Mouse (Mus musculus) ES-Bruce4 (cell line): ENCODE results near the gene Dmwd. TPM values are rescaled to one million over a fixed set of nuclear protein-coding genes. Genes with fewer than 3 reads are reported as not detected.

ENCODE experiments used
- H3K27ac ChIP-seq: 2 replicates; pipeline ENCODE4 v1.5.1; 2012; ENCODE audit warnings: low read length, inconsistent platforms; ENCODE audit not compliant: insufficient read depth
- H3K27me3 ChIP-seq: 2 replicates; pipeline ENCODE4 v1.6.1; 2012; ENCODE audit warnings: mild to moderate bottlenecking, low read length, inconsistent platforms; ENCODE audit not compliant: control insufficient read depth, poor library complexity, insufficient read depth, severe bottlenecking
- H3K36me3 ChIP-seq: 2 replicates; pipeline ENCODE4 v1.6.1; 2012; ENCODE audit warnings: inconsistent platforms, mild to moderate bottlenecking, low read length, moderate library complexity; ENCODE audit not compliant: control insufficient read depth, poor library complexity, insufficient read depth, severe bottlenecking
- H3K4me1 ChIP-seq: one replicate; pipeline ENCODE4 v1.8.1; 2011; ENCODE audit warnings: low read length; ENCODE audit not compliant: control insufficient read depth, insufficient read depth
- H3K4me3 ChIP-seq: 2 replicates; pipeline ENCODE4 v1.5.1; 2011; ENCODE audit warnings: low read depth, mild to moderate bottlenecking, low read length
- H3K9ac ChIP-seq: 2 replicates; pipeline ENCODE4 v1.6.1; 2012; ENCODE audit warnings: low read depth, mild to moderate bottlenecking, inconsistent platforms; ENCODE audit not compliant: poor library complexity, severe bottlenecking
- H3K9me3 ChIP-seq: replicated peaks from 2 replicates; pipeline ENCODE4 v1.6.1; 2012; ENCODE audit warnings: mild to moderate bottlenecking, low read length, inconsistent platforms; ENCODE audit not compliant: control insufficient read depth, poor library complexity, insufficient read depth, severe bottlenecking
- CTCF ChIP-seq: IDR thresholded peaks from one replicate; pipeline ENCODE4 v1.8.1; 2011; ENCODE audit warnings: low read depth, low read length
- EP300 ChIP-seq: IDR thresholded peaks from 2 replicates; pipeline ENCODE4 v1.6.1; 2011; ENCODE audit warnings: low read depth, low read length; ENCODE audit not compliant: insufficient read depth
- POLR2A ChIP-seq: IDR thresholded peaks from one replicate; pipeline ENCODE4 v1.8.1; 2011; ENCODE audit warnings: low read length; ENCODE audit not compliant: insufficient read depth
- polyA plus RNA-seq: library from polyadenylated mRNA; stranded (reverse); fragments of >200 nt; gene quantifications from 2 replicates; pipeline ENCODE4 v1.2.4, GENCODE M21; 2011; ENCODE audit warnings: low read depth; ENCODE audit not compliant: missing spikeins, insufficient read depth, insufficient read length

The Dmwd gene
- polyA plus RNA-seq, result 43.2 and 45.1 TPM in 2 replicates

DNA sequence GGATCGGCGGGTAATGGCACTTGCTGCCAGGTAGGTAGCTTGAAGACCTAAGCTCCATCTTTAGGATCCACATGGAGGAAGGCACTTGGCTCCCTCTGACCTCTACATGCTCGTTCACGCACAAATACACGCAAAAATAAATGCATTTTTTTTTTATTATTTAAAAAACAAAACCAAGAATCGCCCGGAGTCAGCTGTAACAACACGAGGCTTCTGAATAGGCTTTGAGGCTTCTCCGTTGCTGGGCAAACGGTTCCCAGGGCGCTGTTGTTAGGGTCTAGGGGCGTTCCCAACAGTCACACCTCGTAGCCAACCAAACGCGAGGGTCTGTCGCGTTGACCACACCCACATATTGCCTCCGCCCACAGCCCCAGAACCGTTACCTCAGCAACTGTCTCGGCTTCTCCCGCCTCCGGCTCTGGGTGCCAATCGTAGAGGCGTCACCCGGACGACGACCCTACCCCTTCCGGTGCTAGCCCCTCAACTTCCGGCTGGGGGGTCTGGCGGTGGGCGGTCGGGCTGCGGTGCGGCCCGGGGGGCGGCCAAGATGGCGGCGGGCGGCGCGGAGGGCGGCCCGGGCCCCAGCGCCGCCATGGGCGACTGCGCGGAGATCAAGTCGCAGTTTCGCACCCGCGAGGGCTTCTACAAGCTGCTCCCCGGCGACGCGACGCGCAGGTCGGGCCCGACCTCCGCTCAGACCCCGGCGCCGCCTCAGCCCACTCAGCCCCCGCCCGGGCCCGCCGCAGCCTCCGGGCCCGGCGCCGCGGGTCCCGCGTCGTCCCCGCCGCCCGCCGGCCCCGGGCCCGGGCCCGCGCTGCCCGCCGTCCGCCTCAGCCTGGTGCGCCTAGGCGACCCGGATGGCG is at the start of gene Dmwd:
Gene Dmwd, plus strand, starts transcription at position 505 of the 863 bp plus-strand sequence.
- Histone ChIP-seq H3K9me3 (no peaks in the 10 kb centered on the region), H3K4me1 (no peaks in the 10 kb centered on the region), H3K9ac (peak within 1 kb of the TSS; percentile 99), H3K27me3 (no peaks in the 10 kb centered on the region), H3K4me3 (peak within 1 kb of the TSS; percentile 89), H3K36me3 (peaks cover 8% of the 10 kb centered on the region), H3K27ac (no peak within 1 kb of the TSS)
- no peak for TF ChIP-seq EP300
- TF ChIP-seq POLR2A, result no peak
- no peak for TF ChIP-seq CTCF

DNA sequence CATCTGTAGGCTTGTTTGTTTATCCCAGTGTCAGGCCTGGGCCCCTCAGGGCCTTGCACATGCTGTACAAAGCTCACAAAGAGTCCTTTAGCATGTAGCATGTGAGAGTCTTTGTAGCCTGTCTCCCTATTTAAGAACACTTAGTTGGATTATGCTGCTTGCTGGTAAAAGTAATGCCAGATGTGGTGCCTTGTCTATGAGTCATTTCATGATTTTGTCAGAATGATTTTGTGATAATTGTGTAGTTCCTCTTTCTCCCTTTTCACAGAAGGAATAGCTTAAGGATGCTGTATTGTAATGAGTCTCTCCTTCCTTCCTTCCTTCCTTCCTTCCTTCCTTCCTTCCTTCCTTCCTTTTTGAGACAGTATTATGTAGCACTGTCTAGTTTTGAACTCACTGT is 48.0 kb upstream of the Dmwd start:
- no peak overlapping the region for H3K4me3 ChIP-seq
- H3K9ac ChIP-seq, result no peak overlapping the region
- H3K27ac ChIP-seq, result no peak overlapping the region
- no peaks in the 10 kb centered on the region for H3K27me3 ChIP-seq
- H3K9me3 ChIP-seq, result no peaks in the 10 kb centered on the region
- no peaks in the 10 kb centered on the region for H3K4me1 ChIP-seq
- TF ChIP-seq POLR2A (no peak), CTCF (no peak), EP300 (no peak)
- H3K36me3 ChIP-seq, result peaks cover 18% of the 10 kb centered on the region

DNA sequence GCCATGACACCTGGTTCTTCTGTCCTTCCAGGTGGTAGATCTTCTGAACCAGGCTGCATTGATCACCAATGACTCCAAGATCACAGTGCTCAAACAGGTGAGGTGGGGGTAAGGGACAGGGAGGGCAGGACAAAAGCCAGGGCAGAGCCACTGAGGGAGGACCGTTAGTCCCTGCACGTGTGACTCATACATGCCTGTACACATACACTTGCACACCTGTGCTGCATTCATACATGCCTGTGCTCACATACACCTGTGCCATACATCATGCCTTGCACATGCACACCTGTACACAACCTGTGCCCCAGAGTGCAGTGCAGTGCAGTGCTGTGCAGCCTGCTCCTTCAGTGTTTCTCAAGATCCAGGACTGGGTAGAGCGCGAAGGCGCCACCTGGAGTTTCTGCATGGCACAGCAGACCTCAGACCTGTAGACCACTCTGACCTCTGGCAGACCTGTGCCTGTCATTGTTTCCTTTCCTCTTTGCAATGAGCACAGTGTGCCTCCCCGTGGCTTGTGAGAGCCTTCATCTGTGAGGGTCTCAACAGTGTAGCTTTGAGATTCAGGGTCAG is 46.9 kb upstream of the Dmwd start:
- H3K9ac ChIP-seq, result no peak overlapping the region
- no peaks in the 10 kb centered on the region for H3K4me1 ChIP-seq
- H3K27ac ChIP-seq, result no peak overlapping the region
- no peaks in the 10 kb centered on the region for H3K9me3 ChIP-seq
- H3K36me3 ChIP-seq, result peaks cover 20% of the 10 kb centered on the region
- no peaks in the 10 kb centered on the region for H3K27me3 ChIP-seq
- no peak overlapping the region for H3K4me3 ChIP-seq
- peak; percentile 83 for TF ChIP-seq CTCF
- no peak for TF ChIP-seq POLR2A
- TF ChIP-seq EP300, result no peak

DNA sequence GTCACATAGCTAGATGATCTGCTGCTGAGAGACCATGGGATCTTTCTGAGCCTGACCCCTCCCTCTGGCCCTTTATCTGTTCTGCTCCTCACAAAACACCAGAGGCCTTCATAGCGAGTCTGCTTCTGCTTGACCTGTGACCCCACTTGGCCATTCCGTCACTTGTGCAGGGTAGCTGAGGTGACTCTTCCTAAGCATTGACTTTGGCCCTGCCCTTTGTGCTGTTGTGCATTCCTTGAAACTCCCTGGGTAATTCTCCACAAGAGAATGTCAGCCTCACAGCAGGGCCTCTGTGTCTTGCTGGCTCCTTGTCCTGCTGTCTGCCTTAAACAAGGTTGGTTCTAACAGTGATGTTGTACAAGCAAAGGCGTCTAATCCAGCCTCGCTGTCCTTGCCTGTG is 44.4 kb upstream of the Dmwd start:
- no peak overlapping the region for H3K27ac ChIP-seq
- H3K9ac ChIP-seq, result no peak overlapping the region
- no peaks in the 10 kb centered on the region for H3K27me3 ChIP-seq
- no peak overlapping the region for H3K4me3 ChIP-seq
- H3K36me3 ChIP-seq, result peaks cover 36% of the 10 kb centered on the region
- H3K4me1 ChIP-seq, result no peaks in the 10 kb centered on the region
- TF ChIP-seq CTCF (no peak), EP300 (no peak), POLR2A (no peak)
- no peaks in the 10 kb centered on the region for H3K9me3 ChIP-seq

DNA sequence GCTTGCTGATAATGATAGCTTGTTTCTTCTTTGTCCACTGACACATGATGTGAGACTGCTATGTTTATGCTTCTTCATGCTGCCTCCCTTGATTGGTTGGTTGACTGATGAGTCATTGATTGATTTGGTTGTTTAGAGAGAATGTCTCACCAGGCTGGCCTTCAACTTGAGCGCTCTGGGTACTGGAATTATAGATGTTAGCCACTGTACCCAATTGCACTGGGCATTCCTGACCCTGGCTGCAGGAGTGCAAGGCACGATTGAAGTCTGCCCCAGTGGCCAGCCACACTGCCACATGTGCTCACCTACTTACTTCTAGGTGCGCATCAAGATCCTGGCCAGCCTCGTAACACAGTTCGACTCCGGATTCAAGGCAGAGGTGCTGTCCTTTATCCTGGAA is 31.4 kb upstream of the Dmwd start:
- TF ChIP-seq EP300, result no peak
- TF ChIP-seq POLR2A, result no peak
- no peak for TF ChIP-seq CTCF
- H3K4me3 ChIP-seq, result no peak overlapping the region
- H3K9me3 ChIP-seq, result no peaks in the 10 kb centered on the region
- no peaks in the 10 kb centered on the region for H3K4me1 ChIP-seq
- H3K36me3 ChIP-seq, result peaks cover 63% of the 10 kb centered on the region
- H3K27me3 ChIP-seq, result no peaks in the 10 kb centered on the region
- H3K9ac ChIP-seq, result no peak overlapping the region
- H3K27ac ChIP-seq, result no peak overlapping the region
